In genomic region chr17:88065801-88066646, GRCm38 (mm10) we compare ENCODE assay signal across 8 mouse cellular contexts. TPM values are rescaled to one million over a fixed set of nuclear protein-coding genes. Genes with fewer than 3 reads are reported as not detected.
DNase-seq lines count a peak whose midpoint lies in the region; ATAC-seq and TF ChIP-seq lines count a peak whose summit lies in the region.

No protein-coding gene starts in this region.

- DNase-seq in heart, postnatal 10 days: peak; percentile 92 to 95
- peak; percentile 75 for DNase-seq in large intestine, adult 2 months (ENCODE audit: low read depth, low spot score)
- peak; percentile 96 for DNase-seq in liver, postnatal 0 days
- peak; percentile 87 for DNase-seq in testis, postnatal 10 days (ENCODE audit: low spot score)

- no peaks in the 10 kb centered on the region for H3K36me3 ChIP-seq in ES-Bruce4 (ENCODE audit: control insufficient read depth, insufficient read depth, low read length, poor library complexity, severe bottlenecking)
- no peaks in the 10 kb centered on the region for H3K36me3 ChIP-seq in forebrain, embryonic 13.5 days (ENCODE audit: poor library complexity, severe bottlenecking)
- H3K36me3 ChIP-seq in liver, postnatal 0 days (replicated peaks; ENCODE audit: insufficient read depth, low read length): no peaks in the 10 kb centered on the region
- H3K36me3 ChIP-seq in neural tube, embryonic 14.5 days (ENCODE audit: control insufficient read depth, insufficient read depth, low read length): no peaks in the 10 kb centered on the region

- peak; percentile 73 for TF ChIP-seq POLR2A in ES-Bruce4 (IDR thresholded peaks at IDR 0.05; ENCODE audit: insufficient read depth, low read length)

- H3K27me3 ChIP-seq in ES-Bruce4 (ENCODE audit: control insufficient read depth, insufficient read depth, low read length, poor library complexity, severe bottlenecking): no peaks in the 10 kb centered on the region
- H3K27me3 ChIP-seq in forebrain, embryonic 13.5 days: no peaks in the 10 kb centered on the region
- no peaks in the 10 kb centered on the region for H3K27me3 ChIP-seq in liver, postnatal 0 days (ENCODE audit: insufficient read depth, low read length)
- H3K27me3 ChIP-seq in neural tube, embryonic 14.5 days (ENCODE audit: control insufficient read depth, insufficient read depth, low read length): no peaks in the 10 kb centered on the region

- no peaks in the 10 kb centered on the region for H3K4me1 ChIP-seq in ES-Bruce4 (ENCODE audit: control insufficient read depth, insufficient read depth, low read length)
- peaks cover 20% of the 10 kb centered on the region for H3K4me1 ChIP-seq in forebrain, embryonic 13.5 days
- H3K4me1 ChIP-seq in liver, postnatal 0 days (ENCODE audit: insufficient read depth): 0 out of 2 replicates have a peak, but pooled peaks cover under 1% of the 10 kb centered on the region
- peaks cover 8% of the 10 kb centered on the region; the same call in 1 of the 2 replicates for H3K4me1 ChIP-seq in neural tube, embryonic 14.5 days (ENCODE audit: control insufficient read depth, insufficient read depth, low read length)

- peak overlapping the region; percentile 68 for H3K27ac ChIP-seq in ES-Bruce4 (ENCODE audit: insufficient read depth, low read length)
- H3K27ac ChIP-seq in forebrain, embryonic 13.5 days: peak overlapping the region; percentile 100
- H3K27ac ChIP-seq in liver, postnatal 0 days (ENCODE audit: low read depth): peak overlapping the region; percentile 100
- peak overlapping the region; percentile 100 for H3K27ac ChIP-seq in neural tube, embryonic 14.5 days (ENCODE audit: low read depth, low read length)

- 0% methylated on average over 39 of the region's 57 CpGs for WGBS in forebrain, embryonic 13.5 days
- under 1% methylated on average over 49 of the region's 57 CpGs for WGBS in large intestine, adult 2 months
- WGBS in liver, postnatal 0 days (ENCODE audit: insufficient replicate concordance): under 1% methylated on average over 28 of the region's 57 CpGs
- 2% methylated on average over 35 of the region's 57 CpGs for WGBS in neural tube, embryonic 14.5 days

- peak overlapping the region; percentile 83 for H3K4me3 ChIP-seq in ES-Bruce4 (ENCODE audit: low read depth, low read length)
- peak overlapping the region; percentile 99 for H3K4me3 ChIP-seq in forebrain, embryonic 13.5 days
- peak overlapping the region; percentile 99 for H3K4me3 ChIP-seq in liver, postnatal 0 days (ENCODE audit: low read depth, low read length)
- peak overlapping the region; percentile 86 for H3K4me3 ChIP-seq in neural tube, embryonic 14.5 days (ENCODE audit: low read depth, low read length)

- H3K9ac ChIP-seq in ES-Bruce4 (ENCODE audit: low read depth, poor library complexity, severe bottlenecking): peak overlapping the region; percentile 100
- peak overlapping the region; percentile 100 for H3K9ac ChIP-seq in forebrain, embryonic 13.5 days
- H3K9ac ChIP-seq in liver, postnatal 0 days (replicated peaks): peak overlapping the region; percentile 100
- H3K9ac ChIP-seq in neural tube, embryonic 14.5 days (replicated peaks; ENCODE audit: low read depth, low read length): peak overlapping the region; percentile 100

- peak; percentile 97 for ATAC-seq in cerebellum, adult (ENCODE audit: insufficient number of reproducible peaks, low FRiP score, low TSS enrichment)
- peak; percentile 98 for ATAC-seq in forebrain, embryonic 13.5 days
- ATAC-seq in liver, postnatal 0 days: peak; percentile 88
- ATAC-seq in neural tube, embryonic 14.5 days (ENCODE audit: low read depth): peak; percentile 97

- intact Hi-C loops in heart, postnatal 10 days (cut with DNase I): loop anchor here (1.0 to 10.0 kb wide), 4 partner anchors 39 to 459 kb away; partner anchors contain the start of gene Foxn2

- TF ChIP-seq EP300 in ES-Bruce4 (IDR thresholded peaks at IDR 0.05; ENCODE audit: insufficient read depth, low read depth, low read length): no peak
- TF ChIP-seq EP300 in liver, postnatal 0 days (IDR thresholded peaks at IDR 0.05; ENCODE audit: low read depth): no peak

- peak; percentile 31 for TF ChIP-seq CTCF in ES-Bruce4 (IDR thresholded peaks at IDR 0.05; ENCODE audit: low read depth, low read length)
- peak; percentile 66 for TF ChIP-seq CTCF in liver, postnatal 0 days (IDR thresholded peaks at IDR 0.05; ENCODE audit: low read depth)

- H3K9me3 ChIP-seq in ES-Bruce4 (replicated peaks; ENCODE audit: control insufficient read depth, insufficient read depth, low read length, poor library complexity, severe bottlenecking): no peaks in the 10 kb centered on the region
- H3K9me3 ChIP-seq in forebrain, embryonic 13.5 days (replicated peaks): no peaks in the 10 kb centered on the region
- H3K9me3 ChIP-seq in liver, postnatal 0 days (ENCODE audit: low read length): no peaks in the 10 kb centered on the region
- no peaks in the 10 kb centered on the region for H3K9me3 ChIP-seq in neural tube, embryonic 14.5 days (ENCODE audit: control insufficient read depth, low read length)

- H3K4me2 ChIP-seq in forebrain, embryonic 13.5 days: peak overlapping the region; percentile 73
- peak overlapping the region; percentile 80 for H3K4me2 ChIP-seq in liver, postnatal 0 days (ENCODE audit: low read depth, low read length)
- peak overlapping the region; percentile 52 for H3K4me2 ChIP-seq in neural tube, embryonic 14.5 days (ENCODE audit: low read depth, low read length)

RNA-seq across cellular contexts. Expression of gene Fbxo11, which starts 0.9 kb away (rescaled TPM):
- polyA plus RNA-seq in ES-Bruce4 (2011; ENCODE audit: insufficient read depth, insufficient read length, low read depth, missing spikeins): 64.4 and 69.7 TPM in 2 replicates
- 28.0 and 28.6 TPM in 2 replicates for polyA plus RNA-seq in forebrain, embryonic 13.5 days (2015; fragmentation: Nextera tagmentation; extraction: Ambion mirVana)
- total RNA-seq in heart, postnatal 10 days (2021): 10 to 100 TPM; 46.0 to 49.3 TPM
- 11.6 and 12.6 TPM in 2 replicates for polyA plus RNA-seq in large intestine, adult 2 months (2012; rRNA removed)
- 4.1 and 4.7 TPM in 2 replicates for polyA plus RNA-seq in liver, postnatal 0 days (2015; fragmentation: Nextera tagmentation; extraction: Ambion mirVana)
- 47.7 and 47.8 TPM in 2 replicates for polyA plus RNA-seq in neural tube, embryonic 14.5 days (2014; fragmentation: Nextera tagmentation; extraction: Ambion mirVana)

Comparison
In these comparisons a context has a peak if more than half of its experiments do, and no peak if none do; other contexts are left out.
1. Peak in every context shown above with its lines: DNase-seq, ATAC-seq, H3K4me3 ChIP-seq and H3K27ac ChIP-seq.